Mouse (Mus musculus): ENCODE data around the gene Nav3.

DNA sequence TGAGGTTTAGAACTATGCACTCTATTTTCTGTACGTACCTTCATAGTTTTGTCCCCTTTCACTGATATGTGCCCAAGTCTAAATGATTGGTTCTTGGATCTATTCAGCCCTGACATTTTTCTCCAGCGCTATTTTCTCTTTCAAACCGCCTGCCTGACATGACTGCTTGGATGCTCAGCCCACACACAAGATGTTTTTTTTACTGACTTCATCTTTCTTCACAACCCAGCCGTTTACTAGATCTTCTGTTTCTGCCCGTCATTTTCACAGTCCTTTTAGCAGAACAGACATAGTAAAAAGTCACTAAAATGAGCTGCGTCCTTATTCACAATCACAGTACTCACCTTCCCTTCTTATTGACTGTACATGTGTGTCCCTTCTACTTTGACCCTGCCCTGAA lies 656.8 kb downstream of the Nav3 start:
- TF ChIP-seq CTCF (IDR thresholded peaks at IDR 0.05 in 2 of 3, conservative IDR thresholded peaks at IDR 0.05 in 1 of 3; ENCODE audit: control insufficient read depth in 1 of 3, insufficient read depth in 1 of 3, low read depth in 2 of 3, low read length in 3 of 3, poor library complexity in 1 of 3, severe bottlenecking in 1 of 3) (no peak), ZC3H11A (IDR thresholded peaks at IDR 0.05; ENCODE audit: low read depth, low read length) (no peak), POLR2A (IDR thresholded peaks at IDR 0.05; ENCODE audit: control insufficient read depth in 1 of 2, insufficient read depth in 1 of 2, low read depth in 1 of 2, low read length in 2 of 2, poor library complexity in 1 of 2) (no peak)

All from MEL (cell line).